Mouse (Mus musculus): ENCODE measurements around the gene Trmt6.

Gene Trmt6

GRCm38 (mm10) chr2:132815608-132816314 is at the start of gene Trmt6, which contains the start of gene Mcm8:
Gene Trmt6 (minus strand): TSS chr2:132816055.
Gene Mcm8 (plus strand): TSS chr2:132816141.
- DNase-seq (ENCODE audit: low spot score), result peak; percentile 90

GRCm38 (mm10) chr2:132863325-132863724 is 47.5 kb upstream of the Trmt6 start:
- no peak for DNase-seq (ENCODE audit: low spot score)

GRCm38 (mm10) chr2:132861456-132861855 is 45.6 kb upstream of the Trmt6 start:
- no peak for DNase-seq (ENCODE audit: low spot score)

GRCm38 (mm10) chr2:132860435-132860834 is 44.6 kb upstream of the Trmt6 start:
- no peak for DNase-seq (ENCODE audit: low spot score)

GRCm38 (mm10) chr2:132856333-132856732 is 40.5 kb upstream of the Trmt6 start:
- no peak for DNase-seq (ENCODE audit: low spot score)

GRCm38 (mm10) chr2:132853051-132853450 is 37.2 kb upstream of the Trmt6 start:
- no peak for DNase-seq (ENCODE audit: low spot score)

- peak; percentile 30 for DNase-seq (ENCODE audit: low spot score)
Measured at GRCm38 (mm10) chr2:132849141-132849540, 33.3 kb upstream of the Trmt6 start.

GRCm38 (mm10) chr2:132848361-132848760 is 32.5 kb upstream of the Trmt6 start:
- DNase-seq (ENCODE audit: low spot score), result no peak

- DNase-seq (ENCODE audit: low spot score), result no peak
Measured at GRCm38 (mm10) chr2:132847581-132847980, 31.7 kb upstream of the Trmt6 start.

- DNase-seq (ENCODE audit: low spot score), result peak; percentile 95
Measured at GRCm38 (mm10) chr2:132846407-132847358, 30.8 kb upstream of the Trmt6 start, which contains the start of gene Crls1. Gene Crls1 (plus strand): TSS chr2:132846666.

GRCm38 (mm10) chr2:132841071-132841470 is 25.2 kb upstream of the Trmt6 start:
- no peak for DNase-seq (ENCODE audit: low spot score)

- DNase-seq (ENCODE audit: low spot score), result no peak
Measured at GRCm38 (mm10) chr2:132802976-132803375, 12.9 kb downstream of the Trmt6 start.

GRCm38 (mm10) chr2:132794204-132794586 is 21.7 kb downstream of the Trmt6 start:
- DNase-seq (ENCODE audit: low spot score), result no peak

- no peak for DNase-seq (ENCODE audit: low spot score)
Measured at GRCm38 (mm10) chr2:132793441-132794203, 22.2 kb downstream of the Trmt6 start.

- no peak for DNase-seq (ENCODE audit: low spot score)
Measured at GRCm38 (mm10) chr2:132784039-132784438, 31.8 kb downstream of the Trmt6 start.

GRCm38 (mm10) chr2:132781439-132782068 is 34.3 kb downstream of the Trmt6 start:
- peak; percentile 82 for DNase-seq (ENCODE audit: low spot score)

GRCm38 (mm10) chr2:132780978-132781377 is 34.9 kb downstream of the Trmt6 start, which contains the start of gene Chgb:
Gene Chgb (plus strand): TSS chr2:132781278.
- no peak for DNase-seq (ENCODE audit: low spot score)

GRCm38 (mm10) chr2:132770822-132771221 is 45.0 kb downstream of the Trmt6 start:
- no peak for DNase-seq (ENCODE audit: low spot score)

GRCm38 (mm10) chr2:132757911-132758310 is 57.9 kb downstream of the Trmt6 start:
- DNase-seq (ENCODE audit: low spot score), result no peak

Data from layer of hippocampus, adult 11-12 months (tissue).